Mouse (Mus musculus): ENCODE results near the gene Mrpl20. TPM values are rescaled to one million over a fixed set of nuclear protein-coding genes. Genes with fewer than 3 reads are reported as not detected.

Gene Mrpl20
- polyA plus RNA-seq (2015; fragmentation: Nextera tagmentation; extraction: Ambion mirVana): 228 and 244 TPM in 2 replicates

DNA sequence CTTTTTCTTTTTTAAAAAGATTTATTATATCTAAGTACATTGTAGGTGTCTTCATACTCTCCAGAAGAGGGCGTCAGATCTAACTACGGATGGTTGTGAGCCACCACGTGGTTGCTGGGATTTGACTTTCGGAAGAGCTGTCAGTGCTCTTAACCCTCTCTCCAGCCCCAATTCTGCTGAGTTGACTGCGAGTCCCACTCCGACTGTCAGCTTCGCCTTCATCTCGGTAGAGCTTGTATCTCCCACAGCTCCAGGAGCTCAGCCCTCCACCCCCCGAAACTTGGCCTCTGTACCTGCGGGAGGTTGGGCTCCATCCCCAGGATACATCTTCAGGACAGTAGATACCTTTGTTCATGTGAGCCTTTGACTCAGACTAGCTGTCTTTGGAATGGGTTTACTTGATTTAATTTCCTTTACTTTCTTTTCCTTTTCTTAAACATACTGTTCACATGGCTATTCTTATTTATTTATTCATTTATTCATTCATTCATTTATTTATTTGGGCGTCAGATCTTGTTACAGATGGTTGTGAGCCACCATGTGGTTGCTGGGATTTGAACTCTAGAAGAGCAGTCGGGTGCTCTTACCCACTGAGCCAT lies at the start of gene Mrpl20:
Gene Mrpl20, plus strand, starts transcription at position 138 of the 599 bp plus-strand sequence.
- 7% methylated on average over 12 of the region's 12 CpGs for WGBS
- peak within 1 kb of the TSS; percentile 57 for H3K4me3 ChIP-seq
- H3K27ac ChIP-seq (replicated peaks): peak within 1 kb of the TSS; percentile 59
- H3K9me3 ChIP-seq: no peaks in the 10 kb centered on the region
- peak within 1 kb of the TSS; percentile 69 for H3K9ac ChIP-seq (replicated peaks)
- H3K27me3 ChIP-seq: no peaks in the 10 kb centered on the region
- H3K36me3 ChIP-seq: peaks cover 14% of the 10 kb centered on the region
- peak within 1 kb of the TSS; percentile 62 for H3K4me2 ChIP-seq (replicated peaks)
- 0 out of 2 replicates have a peak, but pooled peaks have one; percentile 44 for ATAC-seq (replicated peaks)
- peaks cover 26% of the 10 kb centered on the region for H3K4me1 ChIP-seq

GRCm38 (mm10) chr4:155757011-155757410 lies 45.7 kb upstream of the Mrpl20 start:
- no peak overlapping the region for H3K9ac ChIP-seq (replicated peaks)
- H3K9me3 ChIP-seq: no peaks in the 10 kb centered on the region
- no peaks in the 10 kb centered on the region for H3K27me3 ChIP-seq
- peaks cover 45% of the 10 kb centered on the region for H3K36me3 ChIP-seq
- WGBS: 88% methylated on average over 12 of the region's 12 CpGs
- H3K4me2 ChIP-seq (replicated peaks): no peak overlapping the region
- H3K4me3 ChIP-seq: no peak overlapping the region
- peaks cover 28% of the 10 kb centered on the region for H3K4me1 ChIP-seq
- H3K27ac ChIP-seq (replicated peaks): no peak overlapping the region
- no peak for ATAC-seq (replicated peaks)

GRCm38 (mm10) chr4:155759862-155760612 lies 42.6 kb upstream of the Mrpl20 start:
- no peaks in the 10 kb centered on the region for H3K9me3 ChIP-seq
- peak overlapping the region; percentile 98 for H3K4me2 ChIP-seq (replicated peaks)
- peak overlapping the region; percentile 73 for H3K9ac ChIP-seq (replicated peaks)
- H3K27me3 ChIP-seq: no peaks in the 10 kb centered on the region
- H3K36me3 ChIP-seq: peaks cover 18% of the 10 kb centered on the region
- H3K4me3 ChIP-seq: peak overlapping the region; percentile 89
- H3K4me1 ChIP-seq: peaks cover 28% of the 10 kb centered on the region
- ATAC-seq (replicated peaks): peak; percentile 18; the same call in 1 of the 2 replicates
- no peak overlapping the region for H3K27ac ChIP-seq (replicated peaks)
- 3% methylated on average over 10 of the region's 10 CpGs for WGBS

GRCm38 (mm10) chr4:155760613-155761355 lies 41.9 kb upstream of the Mrpl20 start, which contains the start of gene Atad3a:
TSS of gene Atad3a (minus strand) at chr4:155761093.
- 0 out of 2 replicates have a peak within 1 kb of the TSS, but pooled peaks have one; percentile 7 for H3K27ac ChIP-seq (replicated peaks)
- H3K9me3 ChIP-seq: no peaks in the 10 kb centered on the region
- H3K36me3 ChIP-seq: peaks cover 10% of the 10 kb centered on the region
- H3K4me1 ChIP-seq: peaks cover 28% of the 10 kb centered on the region
- peak; percentile 96 for ATAC-seq (replicated peaks)
- H3K9ac ChIP-seq (replicated peaks): peak within 1 kb of the TSS; percentile 73
- H3K27me3 ChIP-seq: no peaks in the 10 kb centered on the region
- H3K4me3 ChIP-seq: peak within 1 kb of the TSS; percentile 89
- H3K4me2 ChIP-seq (replicated peaks): peak within 1 kb of the TSS; percentile 98
- 2% methylated on average over 68 of the region's 68 CpGs for WGBS

DNA sequence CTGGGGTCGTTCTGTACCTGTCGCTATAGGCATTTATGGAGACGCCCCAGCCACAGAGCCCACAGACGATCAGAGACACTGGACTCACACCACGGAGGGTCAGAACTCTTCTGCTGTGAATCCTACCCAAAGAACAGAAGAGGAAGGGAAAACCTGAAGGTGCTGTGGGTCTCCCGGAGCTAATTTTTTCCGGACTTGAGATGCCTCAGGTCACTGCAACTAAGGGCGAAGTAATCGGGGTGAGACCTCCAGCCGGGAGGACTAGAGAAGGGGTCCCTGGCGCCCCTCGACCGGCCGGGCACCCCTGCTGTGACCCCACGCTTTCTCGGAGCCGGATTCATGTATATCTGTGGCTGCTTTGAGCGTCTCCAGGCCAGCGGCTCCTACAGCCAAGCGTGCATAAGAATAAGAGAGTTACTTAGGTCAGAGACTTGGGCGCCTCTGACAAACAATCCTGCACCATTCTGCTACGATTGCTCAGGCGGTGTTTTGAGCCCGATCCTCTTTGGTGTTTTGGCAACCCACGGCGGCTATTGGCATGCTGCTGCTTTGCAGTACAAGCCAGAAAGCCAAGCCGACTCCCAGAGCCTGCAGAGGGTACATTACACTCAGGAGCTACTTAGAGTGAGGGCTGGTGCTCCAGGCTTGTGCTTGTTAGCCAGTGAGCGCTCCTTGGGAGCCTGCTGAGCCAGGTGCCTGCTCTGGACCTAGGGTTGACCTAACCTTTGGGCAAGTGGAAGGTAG lies 41.1 kb upstream of the Mrpl20 start:
- H3K9ac ChIP-seq (replicated peaks): peak overlapping the region; percentile 73
- peaks cover 28% of the 10 kb centered on the region for H3K4me1 ChIP-seq
- H3K4me2 ChIP-seq (replicated peaks): peak overlapping the region; percentile 98
- 0 out of 2 replicates have a peak, but pooled peaks have one; percentile 21 for ATAC-seq (replicated peaks)
- H3K27me3 ChIP-seq: no peaks in the 10 kb centered on the region
- H3K27ac ChIP-seq (replicated peaks): no peak overlapping the region
- H3K9me3 ChIP-seq: no peaks in the 10 kb centered on the region
- H3K36me3 ChIP-seq: peaks cover 3% of the 10 kb centered on the region
- 1% methylated on average over 28 of the region's 28 CpGs for WGBS
- peak overlapping the region; percentile 89 for H3K4me3 ChIP-seq

- H3K36me3 ChIP-seq: 0 out of 2 replicates have a peak, but pooled peaks cover 1% of the 10 kb centered on the region
Observed at GRCm38 (mm10) chr4:155762357-155762756, 40.3 kb upstream of the Mrpl20 start.

DNA sequence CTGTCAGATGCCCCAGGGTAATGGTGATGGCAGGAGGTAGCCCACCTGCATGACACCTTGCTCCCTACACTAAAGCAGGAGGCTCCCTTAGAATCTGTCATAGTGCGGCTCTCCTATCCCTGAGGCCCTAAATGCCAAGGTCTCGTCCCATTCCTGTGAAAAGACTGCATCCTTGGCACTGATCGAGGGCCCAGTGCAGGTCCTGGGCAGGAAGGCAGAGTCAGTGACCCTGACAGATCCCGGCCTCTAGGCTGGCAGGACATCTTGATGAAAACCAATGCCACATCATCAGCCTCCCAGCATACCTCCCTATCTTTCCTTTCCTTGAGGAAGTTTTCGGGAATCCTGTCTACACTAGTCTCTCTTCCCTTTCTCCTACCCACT lies 33.2 kb upstream of the Mrpl20 start:
- Histone ChIP-seq H3K27me3 (0 out of 2 replicates have a peak, but pooled peaks cover 8% of the 10 kb centered on the region), H3K4me1 (peaks cover 22% of the 10 kb centered on the region), H3K4me2 (replicated peaks) (peak overlapping the region; percentile 79), H3K27ac (replicated peaks) (no peak overlapping the region), H3K9ac (replicated peaks) (peak overlapping the region; percentile 69), H3K4me3 (peak overlapping the region; percentile 49), H3K36me3 (no peaks in the 10 kb centered on the region), H3K9me3 (no peaks in the 10 kb centered on the region)
- no peak for ATAC-seq (replicated peaks)
- WGBS: 61% methylated on average over 5 of the region's 5 CpGs

More at GRCm38 (mm10) chr4:155762357-155762756, 40.3 kb upstream of the Mrpl20 start:
- Histone ChIP-seq H3K4me2 (replicated peaks) (no peak overlapping the region; the same call in 1 of the 2 replicates), H3K27me3 (no peaks in the 10 kb centered on the region), H3K4me3 (no peak overlapping the region), H3K9me3 (no peaks in the 10 kb centered on the region), H3K4me1 (peaks cover 28% of the 10 kb centered on the region), H3K9ac (replicated peaks) (no peak overlapping the region), H3K27ac (replicated peaks) (no peak overlapping the region)
- 93% methylated on average over 3 of the region's 3 CpGs for WGBS
- ATAC-seq (replicated peaks): no peak

DNA sequence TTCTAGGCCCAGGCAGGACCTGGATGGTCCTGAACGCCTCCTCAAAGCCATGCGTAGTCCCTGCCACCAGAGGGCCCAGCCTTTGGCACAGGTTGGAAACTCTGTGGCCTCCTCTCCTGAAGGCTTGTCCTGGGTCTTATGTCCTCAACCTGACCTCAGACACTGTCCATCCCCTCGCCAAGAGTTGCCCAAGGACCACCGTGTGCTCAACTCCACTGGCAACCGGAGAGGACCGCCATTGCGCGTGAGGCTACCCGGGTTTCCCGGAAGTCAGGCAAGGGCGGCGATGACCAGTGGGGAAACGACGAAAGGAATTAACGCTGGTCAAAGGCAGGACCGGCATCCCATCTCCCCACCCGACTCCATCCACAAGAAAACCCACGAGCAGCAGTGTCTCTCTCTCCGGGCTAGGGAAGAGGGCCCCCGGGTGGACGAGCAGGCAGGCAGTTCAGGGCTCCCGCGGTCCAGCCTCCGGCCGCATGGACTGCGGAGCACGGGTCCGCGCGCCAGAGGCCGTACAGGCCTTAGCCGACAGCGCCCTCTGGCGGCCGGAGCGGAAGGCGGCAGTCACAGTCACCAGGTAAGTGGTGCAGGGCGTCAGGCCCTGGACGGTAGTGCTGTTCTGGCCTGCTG lies 32.7 kb upstream of the Mrpl20 start:
- Histone ChIP-seq H3K27ac (replicated peaks) (no peak overlapping the region), H3K36me3 (no peaks in the 10 kb centered on the region), H3K4me3 (peak overlapping the region; percentile 49), H3K9ac (replicated peaks) (peak overlapping the region; percentile 69), H3K4me2 (replicated peaks) (peak overlapping the region; percentile 79), H3K27me3 (0 out of 2 replicates have a peak, but pooled peaks cover 8% of the 10 kb centered on the region), H3K9me3 (no peaks in the 10 kb centered on the region), H3K4me1 (peaks cover 28% of the 10 kb centered on the region)
- ATAC-seq (replicated peaks): peak; percentile 85
- under 1% methylated on average over 39 of the region's 39 CpGs for WGBS

DNA sequence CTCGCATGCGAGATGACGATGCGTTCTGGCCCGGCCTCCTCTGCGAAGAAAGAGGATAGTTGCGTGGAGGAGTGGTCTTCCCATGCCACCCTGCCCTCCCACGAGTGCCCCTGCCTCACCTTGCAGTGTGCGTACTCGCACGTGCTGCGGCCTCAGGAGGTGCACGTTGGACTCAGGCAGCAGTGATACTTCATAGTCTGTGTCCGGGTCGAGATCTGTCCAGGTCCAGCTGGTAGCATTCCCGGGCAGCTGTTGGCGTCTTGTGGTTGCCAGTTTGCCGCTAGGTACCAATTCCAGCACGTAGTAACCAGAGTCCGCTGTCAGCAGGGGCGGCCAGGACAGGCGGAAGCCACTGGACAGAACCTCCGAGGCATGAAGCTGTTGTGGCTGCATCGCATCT lies 32.1 kb upstream of the Mrpl20 start:
- Histone ChIP-seq H3K9ac (replicated peaks) (peak overlapping the region; percentile 69), H3K4me1 (peaks cover 34% of the 10 kb centered on the region), H3K9me3 (no peaks in the 10 kb centered on the region), H3K4me2 (replicated peaks) (peak overlapping the region; percentile 79), H3K4me3 (peak overlapping the region; percentile 49), H3K27me3 (0 out of 2 replicates have a peak, but pooled peaks cover 8% of the 10 kb centered on the region), H3K36me3 (no peaks in the 10 kb centered on the region), H3K27ac (replicated peaks) (no peak overlapping the region)
- WGBS: 37% methylated on average over 24 of the region's 24 CpGs
- ATAC-seq (replicated peaks): peak; percentile 38

- Histone ChIP-seq H3K4me2 (replicated peaks) (no peak overlapping the region), H3K27ac (replicated peaks) (no peak overlapping the region), H3K9ac (replicated peaks) (no peak overlapping the region), H3K4me1 (peaks cover 36% of the 10 kb centered on the region), H3K27me3 (0 out of 2 replicates have a peak, but pooled peaks cover 8% of the 10 kb centered on the region), H3K4me3 (no peak overlapping the region), H3K9me3 (no peaks in the 10 kb centered on the region), H3K36me3 (no peaks in the 10 kb centered on the region)
- ATAC-seq (replicated peaks): no peak
- WGBS: 85% methylated on average over 2 of the region's 2 CpGs
Observed at GRCm38 (mm10) chr4:155771706-155772105, 31.0 kb upstream of the Mrpl20 start.

DNA sequence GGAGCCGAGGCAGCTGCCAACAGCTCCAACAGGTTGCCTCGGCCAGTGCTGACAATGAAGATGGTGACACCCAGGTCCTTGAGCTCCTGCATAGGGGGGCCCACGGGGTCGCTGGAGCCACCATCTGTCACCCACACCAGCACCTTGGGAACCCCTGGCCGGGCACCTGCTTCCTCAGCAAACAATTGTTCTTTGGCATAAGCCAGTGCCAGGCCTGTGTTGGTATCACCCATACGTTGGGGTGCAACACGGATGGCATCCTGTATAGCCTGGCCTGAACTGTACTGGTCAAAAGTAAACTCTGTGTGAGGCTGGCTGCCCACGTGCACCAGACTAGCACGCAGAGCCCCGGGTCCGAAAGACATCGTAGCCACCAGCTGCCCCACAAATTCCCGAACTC lies 29.9 kb upstream of the Mrpl20 start:
- H3K9me3 ChIP-seq: no peaks in the 10 kb centered on the region
- 0 out of 2 replicates have a peak, but pooled peaks cover 8% of the 10 kb centered on the region for H3K27me3 ChIP-seq
- 86% methylated on average over 13 of the region's 13 CpGs for WGBS
- H3K4me2 ChIP-seq (replicated peaks): no peak overlapping the region
- no peaks in the 10 kb centered on the region for H3K36me3 ChIP-seq
- no peak overlapping the region for H3K27ac ChIP-seq (replicated peaks)
- peaks cover 36% of the 10 kb centered on the region for H3K4me1 ChIP-seq
- ATAC-seq (replicated peaks): no peak
- H3K9ac ChIP-seq (replicated peaks): no peak overlapping the region
- no peak overlapping the region for H3K4me3 ChIP-seq
